Mouse (Mus musculus) limb, embryonic 13.5 days (tissue): ENCODE data around the gene Gphb5. TPM values are rescaled to one million over a fixed set of nuclear protein-coding genes. Genes with fewer than 3 reads are reported as not detected.
A peak's percentile ranks its signal among the peaks of the same experiment; 100 is the strongest.

ENCODE experiments used
- ATAC-seq: fragments of 200-750 bp; cut with Nextera tagmentation; 2 replicates; pipeline ENCODE4 v1.8.0; 2017; ENCODE audit warnings: low read depth, moderate number of reproducible peaks, moderate TSS enrichment; ENCODE audit not compliant: low FRiP score
- H3K27ac ChIP-seq: fragments of 300-500 bp; sonication (generic); 2 replicates; pipeline ENCODE4 v1.5.1; 2015; ENCODE audit warnings: inconsistent platforms, mild to moderate bottlenecking, moderate library complexity
- H3K27me3 ChIP-seq: fragments of 300-500 bp; sonication (generic); 2 replicates; pipeline ENCODE4 v1.6.1; 2015; ENCODE audit warnings: mild to moderate bottlenecking, inconsistent platforms
- H3K36me3 ChIP-seq: fragments of 300-500 bp; sonication (generic); 2 replicates; pipeline ENCODE4 v1.6.1; 2015; ENCODE audit warnings: inconsistent platforms, mild to moderate bottlenecking, moderate library complexity
- H3K4me1 ChIP-seq: fragments of 300-500 bp; sonication (generic); 2 replicates; pipeline ENCODE4 v1.6.1; 2015; ENCODE audit warnings: inconsistent platforms
- H3K4me2 ChIP-seq: fragments of 300-500 bp; sonication (generic); replicated peaks from 2 replicates; pipeline ENCODE4 v1.6.1; 2015; ENCODE audit warnings: inconsistent platforms, mild to moderate bottlenecking, moderate library complexity
- H3K4me3 ChIP-seq: fragments of 300-500 bp; sonication (generic); 2 replicates; pipeline ENCODE4 v1.5.1; 2015; ENCODE audit warnings: moderate library complexity, mild to moderate bottlenecking, inconsistent platforms
- H3K9ac ChIP-seq: fragments of 300-500 bp; sonication (generic); 2 replicates; pipeline ENCODE4 v1.6.1; 2015; ENCODE audit warnings: mild to moderate bottlenecking, inconsistent platforms
- H3K9me3 ChIP-seq: fragments of 300-500 bp; sonication (generic); 2 replicates; pipeline ENCODE4 v1.6.1; 2016; ENCODE audit warnings: inconsistent platforms
- WGBS: fragments of 180-500 bp; shearing (Covaris S2); methylation state at CpG from one replicate; pipeline ENCODE4 v1.1.7; 2015; 5-methylcytosine and 5-hydroxymethylcytosine counted together
- polyA plus RNA-seq: library from polyadenylated mRNA; unstranded; fragments of >200 nt; fragmentation: Nextera tagmentation; extraction: Ambion mirVana; gene quantifications from 2 replicates; pipeline ENCODE4 v1.2.1, GENCODE M21; 2015

Gene Gphb5
- polyA plus RNA-seq, 1 experiment from 2014 or later, result not detected

- H3K4me2 ChIP-seq, result no peak overlapping the region
- H3K27ac ChIP-seq, result no peak overlapping the region
- WGBS, result 93% methylated on average over 9 of the region's 9 CpGs
Observed at GRCm38 (mm10) chr12:75388521-75388920, 28.1 kb downstream of the Gphb5 start.

GRCm38 (mm10) chr12:75387846-75388245 is 28.7 kb downstream of the Gphb5 start:
- H3K4me3 ChIP-seq, result no peak overlapping the region
- WGBS, result 83% methylated on average over 15 of the region's 15 CpGs
- no peaks in the 10 kb centered on the region for H3K9me3 ChIP-seq
- ATAC-seq, result no peak
- H3K4me1 ChIP-seq, result peaks cover 9% of the 10 kb centered on the region
- H3K27ac ChIP-seq, result no peak overlapping the region
- H3K27me3 ChIP-seq, result no peaks in the 10 kb centered on the region
- no peak overlapping the region for H3K9ac ChIP-seq
- no peaks in the 10 kb centered on the region for H3K36me3 ChIP-seq
- no peak overlapping the region for H3K4me2 ChIP-seq

More at GRCm38 (mm10) chr12:75388521-75388920, 28.1 kb downstream of the Gphb5 start:
- Histone ChIP-seq H3K27me3 (no peaks in the 10 kb centered on the region), H3K36me3 (no peaks in the 10 kb centered on the region), H3K4me1 (peaks cover 9% of the 10 kb centered on the region), H3K4me3 (no peak overlapping the region), H3K9me3 (no peaks in the 10 kb centered on the region), H3K9ac (no peak overlapping the region)
- no peak for ATAC-seq

- no peak overlapping the region for H3K9ac ChIP-seq
- no peak overlapping the region for H3K4me2 ChIP-seq
- no peak overlapping the region for H3K4me3 ChIP-seq
- no peak for ATAC-seq
- H3K4me1 ChIP-seq, result peaks cover 9% of the 10 kb centered on the region
- H3K36me3 ChIP-seq, result no peaks in the 10 kb centered on the region
- H3K27ac ChIP-seq, result no peak overlapping the region
- H3K9me3 ChIP-seq, result no peaks in the 10 kb centered on the region
- H3K27me3 ChIP-seq, result no peaks in the 10 kb centered on the region
- WGBS, result 49% methylated on average over 8 of the region's 8 CpGs
Observed at GRCm38 (mm10) chr12:75387156-75387555, 29.4 kb downstream of the Gphb5 start.

- no peaks in the 10 kb centered on the region for H3K9me3 ChIP-seq
- 86% methylated on average over 9 of the region's 9 CpGs for WGBS
- H3K4me3 ChIP-seq, result no peak overlapping the region
- no peaks in the 10 kb centered on the region for H3K27me3 ChIP-seq
- no peak overlapping the region for H3K9ac ChIP-seq
- peaks cover 9% of the 10 kb centered on the region for H3K4me1 ChIP-seq
- no peaks in the 10 kb centered on the region for H3K36me3 ChIP-seq
- H3K27ac ChIP-seq, result no peak overlapping the region
- ATAC-seq, result no peak
- H3K4me2 ChIP-seq, result no peak overlapping the region
Observed at GRCm38 (mm10) chr12:75386731-75387130, 29.9 kb downstream of the Gphb5 start.

- Histone ChIP-seq H3K36me3 (peaks cover 11% of the 10 kb centered on the region), H3K27ac (no peak overlapping the region), H3K9me3 (peaks cover 4% of the 10 kb centered on the region; the same call in 1 of the 2 replicates), H3K9ac (no peak overlapping the region), H3K4me1 (no peaks in the 10 kb centered on the region), H3K4me3 (no peak overlapping the region), H3K27me3 (no peaks in the 10 kb centered on the region), H3K4me2 (no peak overlapping the region)
- WGBS, result 86% methylated on average over 6 of the region's 6 CpGs
- no peak for ATAC-seq
Observed at GRCm38 (mm10) chr12:75376126-75376525, 40.5 kb downstream of the Gphb5 start.

- no peak overlapping the region for H3K4me3 ChIP-seq
- H3K4me2 ChIP-seq, result no peak overlapping the region
- no peak overlapping the region for H3K9ac ChIP-seq
- H3K27me3 ChIP-seq, result no peaks in the 10 kb centered on the region
- WGBS, result 92% methylated on average over 12 of the region's 12 CpGs
- peaks cover 4% of the 10 kb centered on the region; the same call in 1 of the 2 replicates for H3K9me3 ChIP-seq
- H3K36me3 ChIP-seq, result peaks cover 11% of the 10 kb centered on the region
- no peak for ATAC-seq
- H3K27ac ChIP-seq, result no peak overlapping the region
- no peaks in the 10 kb centered on the region for H3K4me1 ChIP-seq
Observed at GRCm38 (mm10) chr12:75375060-75375459, 41.5 kb downstream of the Gphb5 start.

GRCm38 (mm10) chr12:75374437-75374836 is 42.1 kb downstream of the Gphb5 start:
- Histone ChIP-seq H3K27me3 (no peaks in the 10 kb centered on the region), H3K4me3 (no peak overlapping the region), H3K9ac (no peak overlapping the region), H3K36me3 (peaks cover 11% of the 10 kb centered on the region), H3K9me3 (peaks cover 4% of the 10 kb centered on the region; the same call in 1 of the 2 replicates), H3K4me2 (no peak overlapping the region), H3K4me1 (0 out of 2 replicates have a peak, but pooled peaks cover 1% of the 10 kb centered on the region), H3K27ac (no peak overlapping the region)
- no peak for ATAC-seq
- 68% methylated on average over 10 of the region's 10 CpGs for WGBS

- ATAC-seq, result 0 out of 2 replicates have a peak, but pooled peaks have one; percentile 11
- H3K9ac ChIP-seq, result no peak overlapping the region
- WGBS, result 63% methylated on average over 2 of the region's 2 CpGs
- no peaks in the 10 kb centered on the region for H3K9me3 ChIP-seq
- no peak overlapping the region for H3K4me2 ChIP-seq
- H3K27me3 ChIP-seq, result no peaks in the 10 kb centered on the region
- H3K27ac ChIP-seq, result no peak overlapping the region
- no peak overlapping the region for H3K4me3 ChIP-seq
- no peaks in the 10 kb centered on the region for H3K36me3 ChIP-seq
- 0 out of 2 replicates have a peak, but pooled peaks cover 5% of the 10 kb centered on the region for H3K4me1 ChIP-seq
Observed at GRCm38 (mm10) chr12:75369418-75369851, 47.1 kb downstream of the Gphb5 start.

- H3K27ac ChIP-seq, result no peak overlapping the region
Observed at GRCm38 (mm10) chr12:75368527-75368926, 48.1 kb downstream of the Gphb5 start.

GRCm38 (mm10) chr12:75367371-75367770 is 49.2 kb downstream of the Gphb5 start:
- H3K4me3 ChIP-seq, result no peak overlapping the region
- WGBS, result 92% methylated on average over 6 of the region's 6 CpGs
- H3K4me2 ChIP-seq, result no peak overlapping the region
- H3K4me1 ChIP-seq, result 0 out of 2 replicates have a peak, but pooled peaks cover 5% of the 10 kb centered on the region
- H3K27ac ChIP-seq, result no peak overlapping the region
- H3K27me3 ChIP-seq, result no peaks in the 10 kb centered on the region
- no peaks in the 10 kb centered on the region; the same call in 1 of the 2 replicates for H3K9me3 ChIP-seq
- 0 out of 2 replicates have a peak, but pooled peaks cover 3% of the 10 kb centered on the region for H3K36me3 ChIP-seq
- ATAC-seq, result no peak
- H3K9ac ChIP-seq, result no peak overlapping the region

More at GRCm38 (mm10) chr12:75368527-75368926, 48.1 kb downstream of the Gphb5 start:
- Histone ChIP-seq H3K27me3 (no peaks in the 10 kb centered on the region), H3K36me3 (0 out of 2 replicates have a peak, but pooled peaks cover 3% of the 10 kb centered on the region), H3K9me3 (no peaks in the 10 kb centered on the region), H3K4me1 (0 out of 2 replicates have a peak, but pooled peaks cover 5% of the 10 kb centered on the region), H3K4me3 (no peak overlapping the region), H3K4me2 (no peak overlapping the region), H3K9ac (no peak overlapping the region)
- no peak for ATAC-seq
- 91% methylated on average over 5 of the region's 5 CpGs for WGBS

- Histone ChIP-seq H3K27ac (no peak overlapping the region), H3K4me1 (0 out of 2 replicates have a peak, but pooled peaks cover 5% of the 10 kb centered on the region), H3K27me3 (no peaks in the 10 kb centered on the region), H3K9ac (no peak overlapping the region), H3K4me3 (no peak overlapping the region), H3K4me2 (no peak overlapping the region), H3K9me3 (no peaks in the 10 kb centered on the region; the same call in 1 of the 2 replicates), H3K36me3 (0 out of 2 replicates have a peak, but pooled peaks cover 3% of the 10 kb centered on the region)
- no peak for ATAC-seq
- WGBS, result 88% methylated on average over 14 of the region's 14 CpGs
Observed at GRCm38 (mm10) chr12:75365621-75366124, 50.9 kb downstream of the Gphb5 start.

- Histone ChIP-seq H3K27me3 (no peaks in the 10 kb centered on the region), H3K36me3 (0 out of 2 replicates have a peak, but pooled peaks cover 3% of the 10 kb centered on the region), H3K4me3 (no peak overlapping the region), H3K4me1 (0 out of 2 replicates have a peak, but pooled peaks cover 3% of the 10 kb centered on the region), H3K9me3 (no peaks in the 10 kb centered on the region; the same call in 1 of the 2 replicates), H3K27ac (no peak overlapping the region), H3K4me2 (no peak overlapping the region), H3K9ac (no peak overlapping the region)
- no peak for ATAC-seq
- 94% methylated on average over 4 of the region's 4 CpGs for WGBS
Observed at GRCm38 (mm10) chr12:75364416-75364815, 52.2 kb downstream of the Gphb5 start.
